Mouse (Mus musculus): ENCODE results near the gene Zmym4. TPM values are rescaled to one million over a fixed set of nuclear protein-coding genes. Genes with fewer than 3 reads are reported as not detected.

Gene Zmym4
- polyA plus RNA-seq, 1 experiment from 2014 or later, result 26.5 TPM

- DNase-seq (ENCODE audit: low spot score), result no peak
- peak; percentile 24; the same call in 1 of the 2 replicates for ATAC-seq (replicated peaks; ENCODE audit: insufficient number of reproducible peaks, low FRiP score, low TSS enrichment, low read depth)
- H3K27ac ChIP-seq (replicated peaks; ENCODE audit: low read depth, low read length), result no peak overlapping the region
- H3K9ac ChIP-seq (replicated peaks; ENCODE audit: low read length), result no peak overlapping the region
- no peak overlapping the region for H3K4me2 ChIP-seq (ENCODE audit: low read depth, low read length)
- H3K9me3 ChIP-seq (replicated peaks; ENCODE audit: control insufficient read depth, low read length), result no peaks in the 10 kb centered on the region
- no peak overlapping the region for H3K4me3 ChIP-seq (ENCODE audit: low read depth, low read length)
- H3K36me3 ChIP-seq (replicated peaks; ENCODE audit: control insufficient read depth, insufficient read depth, low read depth, low read length), result peaks cover 3% of the 10 kb centered on the region; the same call in 1 of the 2 replicates
- WGBS, result 89% methylated on average over 9 of the region's 9 CpGs
- H3K4me1 ChIP-seq (ENCODE audit: control insufficient read depth, insufficient read depth, low read length), result no peaks in the 10 kb centered on the region
- no peaks in the 10 kb centered on the region for H3K27me3 ChIP-seq (ENCODE audit: control insufficient read depth, insufficient read depth, low read length)
These were observed 107.5 kb downstream of the Zmym4 start for GRCm38 (mm10) chr4:126860268-126860986.

- H3K36me3 ChIP-seq (replicated peaks; ENCODE audit: control insufficient read depth, insufficient read depth, low read depth, low read length), result no peaks in the 10 kb centered on the region; the same call in 1 of the 2 replicates
- DNase-seq (ENCODE audit: low spot score) (no peak), ATAC-seq (replicated peaks; ENCODE audit: insufficient number of reproducible peaks, low FRiP score, low TSS enrichment, low read depth) (no peak)
- H3K4me2 ChIP-seq (ENCODE audit: low read depth, low read length), result no peak overlapping the region
- no peak overlapping the region for H3K9ac ChIP-seq (replicated peaks; ENCODE audit: low read length)
- no peak overlapping the region for H3K4me3 ChIP-seq (ENCODE audit: low read depth, low read length)
- H3K4me1 ChIP-seq (ENCODE audit: control insufficient read depth, insufficient read depth, low read length), result no peaks in the 10 kb centered on the region
- H3K27me3 ChIP-seq (ENCODE audit: control insufficient read depth, insufficient read depth, low read length), result no peaks in the 10 kb centered on the region
- no peak overlapping the region for H3K27ac ChIP-seq (replicated peaks; ENCODE audit: low read depth, low read length)
- WGBS, result 76% methylated on average over 11 of the region's 11 CpGs
- H3K9me3 ChIP-seq (replicated peaks; ENCODE audit: control insufficient read depth, low read length), result no peaks in the 10 kb centered on the region
These were observed 115.0 kb downstream of the Zmym4 start for GRCm38 (mm10) chr4:126852971-126853370.

DNA sequence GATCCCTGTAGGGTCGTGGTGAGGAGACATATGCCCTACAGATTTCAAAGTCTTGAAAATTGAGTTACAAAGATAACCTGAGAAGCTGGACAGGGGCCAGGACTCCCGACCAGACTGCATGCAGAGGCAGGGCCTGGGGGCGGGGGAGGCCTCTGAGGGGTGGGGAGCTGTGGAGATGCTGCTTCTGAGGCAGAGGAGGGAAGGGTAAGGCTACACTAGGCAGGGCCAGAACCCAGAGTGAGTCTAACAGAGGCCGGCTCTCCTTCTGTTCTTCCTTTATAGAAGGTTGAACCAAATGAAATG, 117.2 kb downstream of the Zmym4 start:
- no peaks in the 10 kb centered on the region for H3K4me1 ChIP-seq (ENCODE audit: control insufficient read depth, insufficient read depth, low read length)
- H3K27me3 ChIP-seq (ENCODE audit: control insufficient read depth, insufficient read depth, low read length), result no peaks in the 10 kb centered on the region
- H3K9me3 ChIP-seq (replicated peaks; ENCODE audit: control insufficient read depth, low read length), result no peaks in the 10 kb centered on the region
- H3K4me2 ChIP-seq (ENCODE audit: low read depth, low read length), result no peak overlapping the region
- 56% methylated on average over 4 of the region's 4 CpGs for WGBS
- no peaks in the 10 kb centered on the region; the same call in 1 of the 2 replicates for H3K36me3 ChIP-seq (replicated peaks; ENCODE audit: control insufficient read depth, insufficient read depth, low read depth, low read length)
- no peak overlapping the region for H3K4me3 ChIP-seq (ENCODE audit: low read depth, low read length)
- DNase-seq (ENCODE audit: low spot score) (no peak), ATAC-seq (replicated peaks; ENCODE audit: insufficient number of reproducible peaks, low FRiP score, low TSS enrichment, low read depth) (no peak)
- H3K27ac ChIP-seq (replicated peaks; ENCODE audit: low read depth, low read length), result no peak overlapping the region
- no peak overlapping the region; the same call in 1 of the 2 replicates for H3K9ac ChIP-seq (replicated peaks; ENCODE audit: low read length)

- Histone ChIP-seq H3K27ac (replicated peaks; ENCODE audit: low read depth, low read length) (no peak overlapping the region), H3K4me2 (ENCODE audit: low read depth, low read length) (no peak overlapping the region), H3K9ac (replicated peaks; ENCODE audit: low read length) (no peak overlapping the region), H3K36me3 (replicated peaks; ENCODE audit: control insufficient read depth, insufficient read depth, low read depth, low read length) (no peaks in the 10 kb centered on the region; the same call in 1 of the 2 replicates), H3K4me1 (ENCODE audit: control insufficient read depth, insufficient read depth, low read length) (no peaks in the 10 kb centered on the region), H3K27me3 (ENCODE audit: control insufficient read depth, insufficient read depth, low read length) (no peaks in the 10 kb centered on the region), H3K9me3 (replicated peaks; ENCODE audit: control insufficient read depth, low read length) (no peaks in the 10 kb centered on the region), H3K4me3 (ENCODE audit: low read depth, low read length) (no peak overlapping the region)
- WGBS, result 65% methylated on average over 7 of the region's 7 CpGs
- no peak for DNase-seq (ENCODE audit: low spot score)
- no peak for ATAC-seq (replicated peaks; ENCODE audit: insufficient number of reproducible peaks, low FRiP score, low TSS enrichment, low read depth)
These were observed 117.7 kb downstream of the Zmym4 start for GRCm38 (mm10) chr4:126850019-126850777.

- no peak for ATAC-seq (replicated peaks; ENCODE audit: insufficient number of reproducible peaks, low FRiP score, low TSS enrichment, low read depth)
- no peaks in the 10 kb centered on the region for H3K27me3 ChIP-seq (ENCODE audit: control insufficient read depth, insufficient read depth, low read length)
- 66% methylated on average over 7 of the region's 7 CpGs for WGBS
- H3K4me3 ChIP-seq (ENCODE audit: low read depth, low read length), result no peak overlapping the region
- H3K36me3 ChIP-seq (replicated peaks; ENCODE audit: control insufficient read depth, insufficient read depth, low read depth, low read length), result no peaks in the 10 kb centered on the region; the same call in 1 of the 2 replicates
- H3K4me1 ChIP-seq (ENCODE audit: control insufficient read depth, insufficient read depth, low read length), result no peaks in the 10 kb centered on the region
- no peak overlapping the region for H3K4me2 ChIP-seq (ENCODE audit: low read depth, low read length)
- DNase-seq (ENCODE audit: low spot score), result no peak
- no peak overlapping the region for H3K9ac ChIP-seq (replicated peaks; ENCODE audit: low read length)
- no peak overlapping the region for H3K27ac ChIP-seq (replicated peaks; ENCODE audit: low read depth, low read length)
- no peaks in the 10 kb centered on the region for H3K9me3 ChIP-seq (replicated peaks; ENCODE audit: control insufficient read depth, low read length)
These were observed 121.0 kb downstream of the Zmym4 start for GRCm38 (mm10) chr4:126846971-126847370.

GRCm38 (mm10) chr4:126845664-126846063, 122.3 kb downstream of the Zmym4 start:
- no peaks in the 10 kb centered on the region for H3K9me3 ChIP-seq (replicated peaks; ENCODE audit: control insufficient read depth, low read length)
- no peak overlapping the region for H3K9ac ChIP-seq (replicated peaks; ENCODE audit: low read length)
- no peak overlapping the region for H3K27ac ChIP-seq (replicated peaks; ENCODE audit: low read depth, low read length)
- DNase-seq (ENCODE audit: low spot score) (no peak), ATAC-seq (replicated peaks; ENCODE audit: insufficient number of reproducible peaks, low FRiP score, low TSS enrichment, low read depth) (no peak)
- no peaks in the 10 kb centered on the region for H3K4me1 ChIP-seq (ENCODE audit: control insufficient read depth, insufficient read depth, low read length)
- H3K27me3 ChIP-seq (ENCODE audit: control insufficient read depth, insufficient read depth, low read length), result no peaks in the 10 kb centered on the region
- H3K4me3 ChIP-seq (ENCODE audit: low read depth, low read length), result no peak overlapping the region
- H3K36me3 ChIP-seq (replicated peaks; ENCODE audit: control insufficient read depth, insufficient read depth, low read depth, low read length), result no peaks in the 10 kb centered on the region; the same call in 1 of the 2 replicates
- 83% methylated on average over 4 of the region's 4 CpGs for WGBS
- H3K4me2 ChIP-seq (ENCODE audit: low read depth, low read length), result no peak overlapping the region

GRCm38 (mm10) chr4:126842911-126843310, 125.0 kb downstream of the Zmym4 start:
- Histone ChIP-seq H3K9ac (replicated peaks; ENCODE audit: low read length) (no peak overlapping the region), H3K9me3 (replicated peaks; ENCODE audit: control insufficient read depth, low read length) (no peaks in the 10 kb centered on the region), H3K4me1 (ENCODE audit: control insufficient read depth, insufficient read depth, low read length) (no peaks in the 10 kb centered on the region), H3K4me3 (ENCODE audit: low read depth, low read length) (no peak overlapping the region), H3K27me3 (ENCODE audit: control insufficient read depth, insufficient read depth, low read length) (no peaks in the 10 kb centered on the region), H3K4me2 (ENCODE audit: low read depth, low read length) (no peak overlapping the region), H3K27ac (replicated peaks; ENCODE audit: low read depth, low read length) (no peak overlapping the region), H3K36me3 (replicated peaks; ENCODE audit: control insufficient read depth, insufficient read depth, low read depth, low read length) (no peaks in the 10 kb centered on the region; the same call in 1 of the 2 replicates)
- WGBS, result 68% methylated on average over 3 of the region's 3 CpGs
- DNase-seq (ENCODE audit: low spot score) (no peak), ATAC-seq (replicated peaks; ENCODE audit: insufficient number of reproducible peaks, low FRiP score, low TSS enrichment, low read depth) (no peak)

GRCm38 (mm10) chr4:126840996-126841560, 126.9 kb downstream of the Zmym4 start:
- H3K4me1 ChIP-seq (ENCODE audit: control insufficient read depth, insufficient read depth, low read length), result no peaks in the 10 kb centered on the region
- WGBS, result 90% methylated on average over 15 of the region's 15 CpGs
- no peak overlapping the region for H3K27ac ChIP-seq (replicated peaks; ENCODE audit: low read depth, low read length)
- 0 out of 2 replicates have a peak, but pooled peaks have one; percentile 42 for ATAC-seq (replicated peaks; ENCODE audit: insufficient number of reproducible peaks, low FRiP score, low TSS enrichment, low read depth)
- H3K9me3 ChIP-seq (replicated peaks; ENCODE audit: control insufficient read depth, low read length), result no peaks in the 10 kb centered on the region
- no peak overlapping the region for H3K4me3 ChIP-seq (ENCODE audit: low read depth, low read length)
- H3K27me3 ChIP-seq (ENCODE audit: control insufficient read depth, insufficient read depth, low read length), result no peaks in the 10 kb centered on the region
- no peak overlapping the region for H3K4me2 ChIP-seq (ENCODE audit: low read depth, low read length)
- no peaks in the 10 kb centered on the region; the same call in 1 of the 2 replicates for H3K36me3 ChIP-seq (replicated peaks; ENCODE audit: control insufficient read depth, insufficient read depth, low read depth, low read length)
- no peak for DNase-seq (ENCODE audit: low spot score)
- no peak overlapping the region for H3K9ac ChIP-seq (replicated peaks; ENCODE audit: low read length)
